Mouse (Mus musculus): ENCODE measurements around the gene Plg.

Plg gene

DNA sequence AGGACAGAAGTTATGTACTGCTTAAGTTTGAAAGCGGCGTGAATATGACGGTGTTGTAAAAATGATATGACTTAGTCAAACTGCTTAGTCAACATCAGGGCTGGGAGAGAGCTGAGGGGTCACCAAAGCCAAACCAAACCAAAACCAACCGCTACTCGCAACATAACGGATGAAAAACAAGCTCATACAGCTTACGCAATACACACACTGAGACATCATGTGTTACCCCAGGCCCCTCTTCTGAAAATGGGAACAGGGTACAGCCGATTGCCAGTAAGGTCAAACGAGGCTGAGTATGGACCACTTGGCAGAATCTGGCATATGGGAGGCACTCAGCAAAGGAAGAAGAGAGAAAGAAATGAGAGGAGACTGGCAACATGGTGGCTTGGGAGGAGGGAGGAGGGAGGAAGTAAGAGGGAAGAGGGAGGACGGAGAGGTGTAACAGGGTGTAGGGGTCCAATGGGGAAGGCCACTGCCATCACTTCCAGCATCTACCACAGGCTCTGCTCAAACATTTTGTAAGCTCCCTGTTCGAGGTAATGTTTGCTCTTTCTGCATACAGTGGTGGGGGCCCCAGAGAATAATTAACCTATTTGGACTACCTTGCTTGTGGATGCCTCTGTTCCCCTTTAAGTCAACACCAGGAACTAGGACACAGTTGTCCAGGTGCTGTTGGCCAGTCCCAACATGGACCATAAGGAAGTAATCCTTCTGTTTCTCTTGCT is at the start of gene Plg:
Gene Plg (plus strand): TSS at position 628 of the 725 bp plus-strand sequence.
- no peak for DNase-seq (ENCODE audit: low spot score)

DNA sequence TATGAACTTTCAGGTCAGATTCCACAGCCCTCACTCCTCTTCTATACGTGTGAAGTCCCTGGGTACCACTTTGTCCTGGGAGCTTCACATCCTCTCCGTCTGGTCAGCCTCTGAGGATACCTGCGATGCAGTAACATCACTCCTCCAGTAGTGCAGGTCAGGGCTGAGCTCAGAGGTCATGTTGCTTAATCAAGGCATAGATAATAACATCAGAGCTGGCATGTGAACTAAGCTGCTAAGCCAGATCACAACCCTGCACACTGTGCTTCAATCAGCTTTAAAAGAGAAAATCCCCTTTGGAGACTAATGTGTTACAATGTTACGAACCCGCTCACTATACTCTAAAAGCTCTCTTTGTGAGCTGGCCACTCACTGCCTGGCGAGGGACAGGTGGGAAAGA is 43.3 kb upstream of the Plg start:
- DNase-seq (ENCODE audit: low spot score) = no peak

DNA sequence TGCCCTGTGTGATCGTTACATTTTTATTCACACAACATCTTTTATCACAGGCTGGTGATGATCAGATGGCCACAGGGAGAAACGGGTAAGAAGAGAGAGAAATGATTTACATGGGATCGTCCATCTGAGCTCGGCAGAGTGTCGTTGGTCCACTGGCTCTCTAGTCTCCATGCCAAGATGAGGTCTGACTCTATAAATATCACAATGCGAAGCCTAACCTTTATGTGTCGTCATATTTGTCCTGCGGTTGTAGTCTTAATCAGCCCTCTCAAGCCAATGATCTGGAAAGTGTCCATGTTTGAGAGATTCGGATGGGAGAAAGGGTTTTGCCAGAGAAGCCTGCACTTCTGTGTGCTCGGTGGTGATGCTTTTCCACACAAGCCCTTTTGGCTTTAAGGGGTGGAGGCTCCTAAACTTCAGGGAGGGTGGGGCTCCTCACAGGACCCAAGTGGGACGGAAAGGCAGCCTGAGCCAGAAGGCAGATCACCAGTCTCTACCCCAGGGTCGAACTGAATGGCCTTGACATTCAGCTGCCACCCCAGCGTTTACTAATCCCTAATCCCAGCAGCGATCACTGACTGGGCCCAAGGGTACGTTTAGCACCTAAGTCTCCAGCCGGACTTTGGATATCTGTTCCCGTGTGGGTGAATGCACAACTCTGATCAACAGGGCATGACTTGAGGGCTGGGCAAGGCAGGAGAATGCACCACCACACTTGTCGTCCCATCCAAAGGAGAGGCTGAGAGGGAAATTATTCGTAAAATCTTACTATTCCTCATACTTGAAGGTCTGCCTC is 42.1 kb upstream of the Plg start:
- DNase-seq (ENCODE audit: low spot score) = no peak

DNA sequence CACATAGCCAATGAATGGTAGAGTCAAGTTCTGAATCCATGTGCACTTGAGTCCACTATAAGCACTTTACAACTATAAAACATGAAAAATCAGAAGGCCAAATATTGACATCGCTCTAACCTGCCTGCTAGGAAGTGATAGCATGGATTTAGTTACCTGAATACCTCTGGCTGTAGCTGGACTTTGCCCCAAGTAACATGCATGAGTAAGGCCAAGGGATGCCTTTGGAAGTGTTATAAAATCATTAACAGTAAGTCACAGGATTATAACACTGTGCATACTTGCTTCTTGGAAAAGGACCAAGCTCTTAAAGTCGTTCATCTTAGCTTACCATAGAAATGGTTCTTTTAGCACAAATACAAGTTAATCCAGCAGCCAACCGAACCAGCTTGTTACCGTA is 41.3 kb upstream of the Plg start:
- no peak for DNase-seq (ENCODE audit: low spot score)

DNA sequence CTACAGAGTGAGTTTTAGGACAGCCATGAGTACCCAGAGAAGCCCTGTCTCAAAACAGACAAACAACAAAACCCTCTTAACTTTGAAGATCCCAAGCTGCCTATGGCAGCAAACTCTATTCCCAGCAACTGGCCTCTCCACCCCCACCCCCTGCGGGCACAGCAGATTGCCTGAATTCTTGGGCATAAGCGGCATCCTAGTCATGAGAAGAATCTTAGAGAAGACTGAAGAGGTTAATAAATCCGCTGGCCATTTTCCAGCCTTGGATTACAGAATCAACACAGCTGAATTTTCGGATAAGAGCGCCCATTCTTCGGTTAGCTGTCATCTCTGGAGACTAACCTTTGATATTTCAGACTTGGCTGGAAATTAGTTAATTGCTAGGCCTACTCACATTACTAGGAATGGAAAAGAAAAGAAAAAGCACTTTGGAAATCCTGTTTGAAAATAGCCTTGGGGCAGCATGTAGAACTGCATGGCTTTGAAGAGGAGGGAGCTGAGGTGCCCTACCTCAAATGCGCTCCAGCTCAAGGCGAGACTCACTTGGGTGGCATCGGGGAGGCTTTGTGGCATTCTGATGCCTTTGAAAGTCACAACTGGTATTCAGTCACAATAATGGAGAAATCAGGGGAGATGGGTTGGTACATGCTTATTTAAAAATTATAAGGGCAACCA is 34.6 kb upstream of the Plg start:
- no peak for DNase-seq (ENCODE audit: low spot score)

DNA sequence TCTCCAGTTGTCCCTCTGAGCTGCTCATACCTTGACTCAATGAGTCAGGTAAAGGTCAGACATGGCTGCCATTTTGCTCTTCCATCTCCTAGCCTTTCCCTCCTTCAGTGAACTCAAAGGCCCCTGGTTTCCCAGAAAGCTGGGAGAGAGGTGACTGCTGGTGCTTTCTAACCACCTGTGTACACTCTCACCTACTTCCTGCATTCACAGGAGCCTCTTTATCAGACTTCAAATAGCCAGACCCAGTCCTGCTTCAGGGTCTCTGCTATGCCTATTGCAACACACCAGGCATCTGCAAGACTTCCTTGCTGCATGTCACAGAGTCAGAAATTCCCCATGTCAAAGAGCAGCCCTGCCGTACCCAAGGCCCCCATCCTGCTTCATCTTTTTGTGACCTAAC is 30.9 kb upstream of the Plg start:
- no peak for DNase-seq (ENCODE audit: low spot score)

DNA sequence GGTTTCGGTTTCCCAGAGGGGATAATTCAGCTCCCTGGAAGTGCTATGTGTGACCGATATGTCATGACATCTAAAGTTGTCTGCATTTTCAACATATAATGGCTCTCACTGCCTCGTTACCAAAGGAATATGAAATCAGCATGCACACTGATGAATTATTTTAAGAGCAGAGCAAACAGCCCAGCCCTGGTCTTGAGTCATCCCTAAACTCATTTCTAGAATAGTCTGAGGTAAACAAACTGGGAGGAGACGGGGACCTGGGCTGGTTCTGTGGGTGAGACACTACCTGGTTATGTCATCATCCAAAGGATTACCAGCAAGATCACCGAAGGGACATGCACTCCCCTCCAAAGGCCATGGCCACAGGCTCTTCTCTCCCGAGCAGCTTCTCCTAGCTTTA is 26.8 kb upstream of the Plg start:
- DNase-seq (ENCODE audit: low spot score) = no peak

DNA sequence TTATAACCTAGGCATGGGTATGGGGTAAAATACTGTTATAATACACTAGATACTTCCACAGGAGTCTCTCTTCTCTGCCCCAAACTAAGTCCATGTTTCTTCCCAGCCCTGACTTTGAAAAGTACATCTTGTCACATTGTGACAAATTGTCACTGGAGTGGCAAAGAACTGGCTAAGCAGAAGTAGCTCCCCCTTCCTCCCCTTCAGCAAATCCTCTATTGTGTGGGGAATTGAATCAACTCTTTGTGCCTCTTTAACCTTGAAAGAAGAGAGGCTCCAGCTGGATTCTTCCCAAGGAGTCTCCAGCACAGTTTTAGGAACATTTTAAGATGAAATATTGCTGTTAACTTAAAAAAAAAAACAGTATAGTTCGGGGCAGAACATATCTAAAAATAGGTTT is 25.6 kb upstream of the Plg start:
- no peak for DNase-seq (ENCODE audit: low spot score)

DNA sequence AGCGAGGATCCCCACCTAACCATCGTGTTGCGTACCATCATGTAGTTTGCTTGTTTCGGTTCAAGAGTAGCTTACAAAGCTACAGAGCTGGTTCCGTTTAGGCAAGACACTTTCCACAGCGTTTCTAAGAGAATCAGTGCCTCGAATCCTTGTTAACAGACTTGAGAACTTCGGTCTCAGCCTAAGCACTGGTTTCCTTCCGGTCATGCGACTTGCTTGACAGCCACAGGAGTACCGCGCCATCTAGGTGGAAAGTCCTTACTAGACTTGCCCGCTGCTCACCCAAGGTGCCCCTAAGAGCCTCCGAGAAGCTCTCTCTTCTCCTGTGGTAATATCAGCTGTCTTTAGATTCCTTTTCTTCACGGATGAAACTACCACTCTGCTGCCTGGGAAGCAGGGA is 18.5 kb upstream of the Plg start:
- no peak for DNase-seq (ENCODE audit: low spot score)

DNA sequence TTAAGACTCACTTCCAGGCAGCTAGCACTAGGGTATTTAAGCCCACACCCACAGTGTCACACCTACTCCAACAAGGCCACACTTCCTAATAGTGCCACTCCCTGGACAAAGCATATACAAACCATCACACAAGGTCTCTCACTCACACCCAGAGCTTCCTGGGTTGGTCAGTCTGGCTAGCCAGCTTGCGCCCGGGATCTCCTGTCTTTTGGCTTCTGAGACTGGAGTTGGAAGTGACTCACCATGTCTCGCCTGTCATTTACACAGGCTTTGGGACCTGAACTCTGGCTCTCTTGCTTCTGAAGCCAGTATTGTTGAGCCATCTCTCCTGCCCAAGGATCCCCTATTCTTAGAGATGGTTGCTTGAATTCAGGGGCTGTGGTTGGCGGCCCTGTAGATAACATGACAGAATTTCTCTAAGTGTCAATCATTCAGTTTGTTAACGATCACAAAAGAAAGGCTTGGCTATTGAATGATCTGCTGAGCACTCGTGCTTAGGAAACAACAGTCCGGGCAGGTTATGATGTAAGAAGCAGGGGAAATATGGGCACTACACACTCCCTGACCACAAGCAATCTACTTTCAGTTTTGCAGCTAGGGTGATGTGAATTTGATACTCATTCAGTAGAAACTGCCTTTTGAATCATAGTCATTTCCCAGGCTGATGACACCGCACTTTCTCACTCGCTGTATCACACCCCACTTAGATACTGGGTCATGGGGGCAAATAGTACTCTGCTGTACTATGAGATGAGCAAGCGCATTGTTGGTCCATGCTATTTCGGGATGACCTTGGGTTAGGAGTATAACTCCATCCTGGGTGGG is 14.6 kb upstream of the Plg start:
- DNase-seq (ENCODE audit: low spot score) = peak; percentile 33

DNA sequence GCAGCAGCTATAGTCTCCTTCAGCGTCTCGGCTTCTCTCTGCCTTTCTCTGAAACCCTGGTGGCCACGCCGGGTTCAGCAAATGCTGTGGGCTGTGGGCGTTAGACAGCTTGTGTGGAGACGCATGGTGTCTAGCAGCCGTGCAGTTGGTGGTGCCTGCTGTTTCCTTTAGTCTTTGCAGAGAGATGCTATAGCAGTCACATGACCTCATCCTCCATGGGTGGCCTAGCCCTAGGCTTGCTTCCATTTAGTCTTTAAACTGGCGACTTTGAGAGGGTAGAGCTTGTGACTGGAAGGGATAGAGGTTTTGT is 14.0 kb upstream of the Plg start:
- DNase-seq (ENCODE audit: low spot score) = peak; percentile 48

DNA sequence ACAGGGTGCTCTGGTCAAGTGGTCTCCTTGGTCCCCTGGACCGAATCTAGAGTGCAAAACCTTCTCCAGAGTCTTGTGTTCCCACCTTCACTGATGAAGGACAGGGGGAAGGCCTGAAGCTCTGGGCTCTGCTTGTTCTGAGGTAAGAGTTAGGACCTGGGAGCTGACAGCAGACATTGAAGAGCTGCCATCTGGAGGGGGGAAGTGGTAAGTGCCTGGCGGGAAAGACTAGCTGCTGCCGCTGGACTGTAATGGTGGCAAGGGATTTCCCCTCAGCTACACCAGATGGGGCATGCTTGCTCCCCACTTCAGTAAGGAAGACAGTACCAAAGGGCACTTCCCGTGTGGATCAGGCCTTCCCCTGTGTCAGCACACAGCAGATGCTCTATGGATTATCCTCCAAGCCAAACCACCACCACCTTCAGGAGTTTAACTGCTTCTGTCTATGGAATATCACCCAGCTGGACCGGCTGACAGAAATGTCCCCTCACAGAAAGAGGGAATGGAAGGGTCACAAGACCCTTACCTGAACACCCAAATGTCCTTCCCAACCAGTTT is 11.0 kb upstream of the Plg start:
- peak; percentile 38 for DNase-seq (ENCODE audit: low spot score)

DNA sequence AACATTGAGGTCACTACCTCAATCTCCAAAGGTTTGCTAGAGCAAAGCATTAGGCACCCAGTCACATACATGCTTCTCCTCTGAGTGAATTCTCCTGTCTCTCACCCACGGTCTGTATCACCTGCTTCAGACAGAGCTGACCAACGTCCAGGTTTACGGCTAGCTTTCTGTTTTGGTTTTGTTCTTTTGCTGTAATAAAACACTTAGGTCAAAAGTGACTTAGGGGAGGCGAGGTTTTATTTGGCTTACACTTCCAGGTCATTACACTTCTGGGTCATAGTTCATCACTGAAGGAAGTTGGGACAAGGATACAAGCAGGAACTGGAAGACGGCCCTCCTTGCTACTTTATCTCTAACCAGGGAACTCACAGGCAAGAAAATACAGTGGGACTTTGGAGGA is 9.0 kb upstream of the Plg start:
- no peak for DNase-seq (ENCODE audit: low spot score)

DNA sequence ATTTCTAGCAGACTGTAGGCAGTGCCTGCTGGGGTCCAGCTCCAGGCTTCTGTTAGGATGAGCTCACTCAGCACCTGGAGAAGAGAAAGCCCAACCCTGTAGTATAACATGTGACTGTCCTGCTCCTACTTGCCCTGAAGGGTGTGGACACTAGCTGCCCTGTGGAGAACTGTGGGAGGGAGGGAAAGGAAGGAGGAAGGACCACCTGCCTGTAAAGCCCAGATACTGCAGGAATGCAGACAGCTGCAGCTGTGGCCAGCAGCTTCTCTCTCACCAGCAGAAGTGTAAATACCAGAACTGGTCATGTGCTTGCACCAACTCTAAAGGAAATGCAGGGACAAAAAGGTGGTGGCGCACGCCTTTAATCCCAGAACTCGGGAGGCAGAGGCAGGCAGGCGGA is 8.1 kb upstream of the Plg start:
- DNase-seq (ENCODE audit: low spot score) = no peak

DNA sequence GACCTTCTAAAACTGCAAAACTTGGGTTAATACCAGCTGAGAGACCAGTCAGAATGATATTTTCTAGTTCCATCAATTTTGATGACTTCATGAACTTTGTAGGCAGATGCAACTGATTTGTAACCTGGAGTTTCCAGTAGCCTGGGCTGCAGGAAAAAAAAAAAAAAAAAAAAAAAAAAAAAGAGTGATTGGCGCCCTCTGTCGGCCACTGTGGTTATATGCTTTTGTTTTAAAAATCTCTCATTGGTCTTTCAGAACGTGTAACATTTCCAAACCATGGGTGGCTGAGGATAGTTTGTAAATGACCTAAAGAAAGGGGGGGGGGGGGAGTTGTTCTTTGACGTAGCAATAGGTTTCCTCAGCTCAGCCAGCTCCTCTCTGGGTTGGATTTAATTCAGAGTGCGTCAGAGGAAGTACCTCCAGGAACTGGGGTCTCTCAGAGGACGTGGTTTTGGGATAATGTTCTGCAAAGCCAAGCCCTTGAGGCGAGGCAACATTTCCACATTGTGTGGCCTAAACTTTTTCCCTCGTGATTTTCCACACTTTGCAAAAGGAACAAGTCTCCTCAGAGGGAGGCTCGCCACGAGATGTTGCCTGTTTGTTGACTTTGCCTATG is 7.0 kb upstream of the Plg start:
- no peak for DNase-seq (ENCODE audit: low spot score)

DNA sequence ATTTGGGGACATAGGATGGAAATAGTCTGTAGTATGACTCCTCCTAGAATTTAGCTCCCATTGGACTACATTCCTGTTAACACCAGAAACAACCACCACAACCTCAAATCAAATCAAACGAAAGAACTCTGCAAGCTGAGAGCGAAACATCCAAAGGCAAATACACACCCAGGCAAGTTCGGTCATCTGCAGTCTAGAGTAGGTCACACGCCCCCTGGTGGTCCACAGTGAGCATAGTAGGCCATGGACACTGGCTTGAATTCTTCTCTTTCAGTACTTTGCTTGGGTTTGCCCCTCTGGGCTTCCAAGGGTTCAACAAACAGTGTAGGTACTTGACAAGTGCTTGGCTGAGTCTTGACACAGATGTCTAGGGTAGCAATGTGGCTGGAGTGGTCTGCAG is 6.4 kb upstream of the Plg start:
- DNase-seq (ENCODE audit: low spot score) = peak; percentile 70

DNA sequence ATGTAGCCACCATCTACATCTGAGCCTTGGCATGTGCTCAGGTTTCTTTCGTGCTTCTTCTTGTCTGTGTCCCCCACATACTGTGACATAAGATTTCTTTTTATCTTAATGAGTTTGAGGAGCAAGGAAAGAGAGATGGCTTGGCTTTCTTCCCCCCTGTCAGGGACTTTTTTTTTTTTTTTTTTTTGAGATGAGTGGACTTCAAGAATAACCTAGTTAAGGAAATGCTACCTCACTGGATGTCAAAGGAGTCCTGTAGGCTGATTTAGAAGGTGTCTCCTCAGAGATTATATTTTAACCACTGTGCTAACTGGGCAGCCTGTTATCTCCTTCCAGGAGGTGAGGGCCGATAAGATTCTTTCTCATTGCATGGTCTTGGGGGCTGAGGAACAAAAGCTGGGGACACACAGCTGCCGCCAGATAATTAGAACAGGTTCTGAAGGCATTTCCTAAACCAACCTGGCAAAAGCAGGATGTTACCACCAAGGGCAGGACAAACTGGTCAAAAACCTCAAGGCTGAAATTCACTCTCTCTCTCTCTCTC is 4.7 kb upstream of the Plg start:
- DNase-seq (ENCODE audit: low spot score) = no peak

DNA sequence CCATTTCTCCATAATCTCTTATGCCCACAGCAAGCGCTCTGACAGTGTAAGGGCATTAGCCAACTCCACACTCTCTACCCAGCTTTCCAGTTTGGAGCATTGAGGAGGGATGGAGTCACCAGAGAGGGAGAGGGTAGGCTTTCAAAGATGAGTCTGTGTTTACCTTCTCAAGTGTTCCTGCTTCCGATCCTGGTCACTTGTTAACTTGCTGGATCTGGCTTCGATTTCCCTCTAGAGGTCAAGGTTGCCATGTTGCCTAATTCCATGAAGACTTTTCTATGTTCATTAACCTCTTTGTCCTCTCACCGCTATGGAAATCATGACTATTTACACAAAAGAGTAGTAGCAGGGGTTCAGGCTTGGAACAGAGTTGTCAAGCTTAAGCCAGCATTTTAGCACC is 1.9 kb downstream of the Plg start:
- DNase-seq (ENCODE audit: low spot score) = no peak

DNA sequence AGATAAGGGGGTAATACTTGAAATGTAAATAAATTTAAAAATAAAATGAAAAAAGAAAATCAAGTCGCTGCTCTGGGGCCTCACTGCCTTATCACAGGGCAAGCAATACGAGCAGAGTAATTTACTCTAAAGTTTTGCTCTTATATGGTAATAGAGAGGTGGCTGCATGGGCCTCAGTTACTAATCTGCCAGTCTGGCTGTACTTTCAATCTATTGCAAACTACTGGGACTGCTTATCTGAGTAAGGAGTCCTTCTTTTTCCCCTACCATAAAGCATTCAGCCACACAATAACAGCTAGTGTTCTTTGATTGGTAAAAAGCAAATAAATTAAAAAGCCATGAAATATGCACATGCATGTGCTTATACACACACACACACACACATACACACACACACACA is 3.2 kb downstream of the Plg start:
- no peak for DNase-seq (ENCODE audit: low spot score)

DNA sequence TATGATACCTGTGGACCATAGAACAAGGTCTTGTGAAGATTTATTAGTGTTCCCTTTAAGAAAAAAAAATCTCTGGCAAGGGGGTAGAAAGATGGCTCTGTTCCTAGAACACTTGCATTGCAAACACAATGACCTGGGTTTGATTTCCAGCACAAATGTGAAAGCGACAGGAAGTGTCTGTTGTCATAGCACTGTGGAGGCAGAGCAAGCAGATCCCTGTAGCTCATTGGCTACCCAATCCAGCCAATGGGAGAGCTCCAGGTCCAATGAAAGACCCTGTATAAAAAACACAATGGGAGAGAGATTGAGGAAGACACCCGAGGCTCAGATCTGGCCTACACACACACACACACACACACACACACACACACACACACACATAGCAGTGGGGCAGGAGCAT is 4.1 kb downstream of the Plg start:
- DNase-seq (ENCODE audit: low spot score) = no peak

DNA sequence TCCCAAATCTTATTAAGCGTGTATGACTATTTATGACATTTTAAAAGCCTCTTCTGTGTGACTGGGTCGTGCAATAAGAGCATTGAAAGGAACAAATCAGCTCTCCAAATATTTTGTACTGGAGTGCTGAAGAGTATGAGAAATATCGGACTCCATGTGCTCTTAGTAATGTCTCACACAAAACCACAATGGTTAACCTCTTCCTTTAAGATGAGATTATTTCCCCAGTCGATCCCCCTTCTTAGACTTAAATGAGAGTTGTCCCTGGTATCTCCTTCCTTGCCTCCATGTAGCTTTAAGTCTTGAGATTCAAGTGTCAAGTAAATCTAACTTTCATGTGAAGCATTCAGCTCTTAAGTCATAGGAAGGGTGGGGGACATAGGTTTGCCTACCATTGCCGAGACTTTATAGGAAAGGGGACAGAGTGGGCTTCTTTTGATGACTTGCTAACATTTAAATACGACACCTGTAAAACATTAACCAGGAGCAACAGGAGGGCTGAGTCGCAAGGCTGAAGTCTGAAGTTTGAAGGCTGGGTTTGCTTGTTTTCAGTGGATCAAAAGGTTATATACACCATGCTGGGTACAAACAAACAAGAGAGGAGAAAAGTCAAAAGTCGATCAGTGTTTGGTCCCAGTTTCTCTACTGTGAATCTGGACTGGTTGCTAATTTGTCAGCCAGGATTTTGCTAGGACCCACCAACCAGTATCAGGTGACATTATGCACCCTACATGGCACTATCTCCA is 6.8 kb downstream of the Plg start:
- no peak for DNase-seq (ENCODE audit: low spot score)

Measured in T-cell, adult 2 months (primary cell).